Mouse (Mus musculus) heart, adult 2 months (tissue): ENCODE data around the gene Wdr4. TPM values are rescaled to one million over a fixed set of nuclear protein-coding genes. Genes with fewer than 3 reads are reported as not detected.

Experiments used
- DNase-seq, 2 experiments: peaks; one replicate each; pipeline ENCODE4 v3.0.0; 2021
- H3K27ac ChIP-seq: fragments of 200-600 bp; 2 replicates; pipeline ENCODE4 v1.8.1; 2022
- H3K27me3 ChIP-seq: fragments of 200-500 bp; 2 replicates; pipeline ENCODE4 v1.6.1; 2012; ENCODE audit warnings: mild to moderate bottlenecking, low read length, inconsistent platforms, mixed read lengths; ENCODE audit not compliant: control insufficient read depth, insufficient read depth
- H3K36me3 ChIP-seq: fragments of 200-500 bp; 2 replicates; pipeline ENCODE4 v1.6.1; 2012; ENCODE audit warnings: low read length, inconsistent platforms; ENCODE audit not compliant: control insufficient read depth, insufficient read depth
- H3K4me1 ChIP-seq: fragments of 200-500 bp; 2 replicates; pipeline ENCODE4 v1.6.1; 2011; ENCODE audit warnings: low read length; ENCODE audit not compliant: control insufficient read depth, insufficient read depth
- H3K4me3 ChIP-seq: fragments of 200-600 bp; 2 replicates; pipeline ENCODE4 v1.8.1; 2022
- H3K79me2 ChIP-seq: fragments of 200-500 bp; replicated peaks from 2 replicates; pipeline ENCODE4 v1.6.1; 2012; ENCODE audit warnings: mild to moderate bottlenecking, inconsistent platforms, low read length, moderate library complexity, mixed read lengths; ENCODE audit not compliant: control insufficient read depth, insufficient read depth
- H3K9ac ChIP-seq: fragments of 200-500 bp; 2 replicates; pipeline ENCODE4 v1.6.1; 2012; ENCODE audit warnings: low read depth, mild to moderate bottlenecking, control low read depth, inconsistent platforms, low read length, mixed read lengths
- CTCF ChIP-seq: fragments of 200-600 bp; IDR thresholded peaks from 2 replicates; pipeline ENCODE4 v1.8.1; 2022; ENCODE audit warnings: antibody characterized with exemption, mild to moderate bottlenecking, moderate library complexity
- EP300 ChIP-seq: fragments of 200-500 bp; IDR thresholded peaks from 2 replicates; pipeline ENCODE4 v1.6.1; 2011; ENCODE audit warnings: low read depth, low read length, control low read depth; ENCODE audit not compliant: insufficient read depth
- POLR2A ChIP-seq: fragments of 200-500 bp; IDR thresholded peaks from 2 replicates; pipeline ENCODE4 v1.6.1; 2011; ENCODE audit warnings: mild to moderate bottlenecking, low read depth, low read length, control low read depth; ENCODE audit not compliant: insufficient read depth
- WGBS: fragments of 180-500 bp; shearing (Covaris S2); methylation state at CpG from one replicate; pipeline ENCODE4 v1.1.7; 2018; 5-methylcytosine and 5-hydroxymethylcytosine counted together
- intact Hi-C: fragments of 180-260 bp; cut with DNase I; formaldehyde crosslinking; loops from one replicate; pipeline ENCODE4 v1.15.1; 2025
- polyA plus RNA-seq: library from polyadenylated mRNA; depleted of rRNA; stranded (reverse); fragments of >200 nt; gene quantifications from 2 replicates; pipeline ENCODE4 v1.2.3, GENCODE M21; 2012
- total RNA-seq, 2 experiments: library from RNA; stranded (reverse); gene quantifications; 2 replicates each; pipeline ENCODE4 v1.2.3; 2021

Wdr4 gene
- total and polyA plus RNA-seq, 3 experiments = 5.2 to 9.9 (median 5.6) TPM

GRCm38 (mm10) chr17:31456723-31457567 lies 62.8 kb downstream of the Wdr4 start:
- Histone ChIP-seq H3K36me3 (no peaks in the 10 kb centered on the region), H3K79me2 (no peaks in the 10 kb centered on the region), H3K4me1 (peaks cover 5% of the 10 kb centered on the region), H3K9ac (no peak overlapping the region), H3K27ac (no peak overlapping the region), H3K27me3 (no peaks in the 10 kb centered on the region), H3K4me3 (no peak overlapping the region)
- DNase-seq = peak; percentile 34 to 59
- intact Hi-C loops = loop anchor here (5.0 kb wide), 1 partner anchor 35 kb away; no protein-coding TSS in a partner anchor
- no peak for TF ChIP-seq POLR2A
- no peak for TF ChIP-seq CTCF
- TF ChIP-seq EP300 = no peak
- 64% methylated on average over 18 of the region's 18 CpGs for WGBS

DNA sequence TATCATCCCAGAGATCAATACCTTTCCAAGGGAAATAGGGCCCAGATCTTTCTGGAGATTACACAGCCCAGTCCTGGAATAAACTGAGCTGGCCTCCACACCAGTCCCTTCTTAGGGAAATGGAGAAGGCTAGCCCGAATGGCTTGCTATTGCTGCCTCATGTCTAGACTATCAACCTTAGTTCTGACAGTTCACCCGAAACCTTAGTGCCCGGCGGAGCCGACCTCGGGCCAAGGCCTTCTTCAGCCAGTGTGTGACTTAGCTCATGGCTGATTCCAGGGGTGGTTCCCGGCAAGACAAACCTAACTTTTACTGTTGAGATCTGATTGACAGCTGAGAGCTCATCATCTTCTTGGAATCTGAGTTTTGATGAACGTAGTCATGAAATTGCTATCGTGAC lies 65.7 kb downstream of the Wdr4 start:
- H3K79me2 ChIP-seq = no peaks in the 10 kb centered on the region
- H3K27me3 ChIP-seq = no peaks in the 10 kb centered on the region
- TF ChIP-seq POLR2A (no peak), EP300 (no peak), CTCF (no peak)
- no peaks in the 10 kb centered on the region for H3K36me3 ChIP-seq
- intact Hi-C loops = no loop called here
- H3K27ac ChIP-seq = peak overlapping the region; percentile 9; the same call in 1 of the 2 replicates
- H3K9ac ChIP-seq = no peak overlapping the region
- no peak overlapping the region for H3K4me3 ChIP-seq
- 90% methylated on average over 9 of the region's 9 CpGs for WGBS
- no peak for DNase-seq
- H3K4me1 ChIP-seq = peaks cover 5% of the 10 kb centered on the region

GRCm38 (mm10) chr17:31453476-31453875 lies 66.3 kb downstream of the Wdr4 start:
- DNase-seq = peak in 1 of 2 experiments; percentile 30
- Histone ChIP-seq H3K4me1 (peaks cover 5% of the 10 kb centered on the region), H3K27ac (no peak overlapping the region; the same call in 1 of the 2 replicates), H3K27me3 (no peaks in the 10 kb centered on the region), H3K79me2 (no peaks in the 10 kb centered on the region), H3K4me3 (no peak overlapping the region), H3K9ac (no peak overlapping the region), H3K36me3 (no peaks in the 10 kb centered on the region)
- intact Hi-C loops = no loop called here
- no peak for TF ChIP-seq POLR2A
- no peak for TF ChIP-seq EP300
- no peak for TF ChIP-seq CTCF
- whole genome bisulfite sequencing = 66% methylated on average over 3 of the region's 3 CpGs

- no peak for DNase-seq
- TF ChIP-seq EP300 (no peak), CTCF (no peak), POLR2A (no peak)
- H3K27ac ChIP-seq = no peak overlapping the region; the same call in 1 of the 2 replicates
These were observed 67.0 kb downstream of the Wdr4 start for GRCm38 (mm10) chr17:31452816-31453215.

DNA sequence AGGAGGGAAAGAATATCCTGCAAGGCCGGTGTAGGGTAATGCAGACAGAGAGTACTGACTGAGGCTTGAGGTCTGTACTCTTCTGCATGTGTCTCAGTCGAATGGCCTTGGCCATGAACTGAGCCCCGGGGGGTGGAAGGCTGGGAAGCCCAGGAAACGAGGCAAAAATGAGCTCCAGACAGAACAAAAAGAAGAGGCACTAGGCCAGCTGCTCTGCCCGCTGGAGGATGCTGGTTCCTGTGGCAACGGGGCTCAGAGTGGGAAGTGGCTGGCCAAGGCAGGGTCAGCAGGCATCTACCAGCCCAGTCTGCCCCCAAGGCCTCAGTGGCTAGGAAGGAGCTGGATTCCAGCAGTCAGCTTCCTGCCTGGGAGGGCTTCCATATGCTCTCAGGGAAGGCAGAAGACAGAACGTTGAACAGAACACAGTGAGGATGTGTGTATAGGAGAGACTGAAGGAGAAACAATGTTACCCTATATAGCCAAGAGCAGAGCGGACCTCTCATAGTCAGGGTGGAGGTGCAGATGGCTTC lies 68.5 kb downstream of the Wdr4 start:
- H3K36me3 ChIP-seq = no peaks in the 10 kb centered on the region
- 51% methylated on average over 8 of the region's 8 CpGs for WGBS
- no peak overlapping the region for H3K4me3 ChIP-seq
- no peak overlapping the region for H3K9ac ChIP-seq
- intact Hi-C loops = no loop called here
- TF ChIP-seq CTCF (no peak), POLR2A (no peak), EP300 (no peak)
- no peaks in the 10 kb centered on the region; the same call in 1 of the 2 replicates for H3K4me1 ChIP-seq
- no peak for DNase-seq
- H3K79me2 ChIP-seq = no peaks in the 10 kb centered on the region
- H3K27ac ChIP-seq = no peak overlapping the region
- no peaks in the 10 kb centered on the region for H3K27me3 ChIP-seq

More at GRCm38 (mm10) chr17:31452816-31453215, 67.0 kb downstream of the Wdr4 start:
- Histone ChIP-seq H3K4me1 (peaks cover 5% of the 10 kb centered on the region), H3K9ac (no peak overlapping the region), H3K4me3 (no peak overlapping the region), H3K27me3 (no peaks in the 10 kb centered on the region), H3K36me3 (no peaks in the 10 kb centered on the region), H3K79me2 (no peaks in the 10 kb centered on the region)
- 66% methylated on average over 2 of the region's 2 CpGs for WGBS
- intact Hi-C loops = no loop called here

DNA sequence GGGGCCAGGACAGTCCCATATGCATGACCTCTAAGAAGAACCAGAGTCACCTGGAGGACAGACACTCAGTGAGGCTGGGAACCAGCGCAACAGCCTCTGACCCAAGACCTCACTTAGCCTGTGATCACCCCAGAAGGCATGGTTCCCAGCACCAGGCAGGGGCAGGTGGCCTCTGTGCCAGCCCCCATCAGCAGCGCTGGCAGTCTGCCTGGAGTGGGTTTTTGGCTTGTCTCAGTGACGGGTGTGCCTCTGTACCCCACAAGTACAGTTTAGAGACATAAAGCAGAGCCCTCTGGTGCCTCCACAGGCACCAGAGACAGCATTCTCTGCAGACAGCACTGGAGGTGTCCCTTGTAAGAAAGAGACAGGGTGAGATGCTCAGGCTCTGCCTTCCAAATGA lies 69.6 kb downstream of the Wdr4 start:
- H3K79me2 ChIP-seq = no peaks in the 10 kb centered on the region
- WGBS = 71% methylated on average over 3 of the region's 3 CpGs

More for the DNA sequence above, 69.6 kb downstream of the Wdr4 start:
- no peak for DNase-seq
- no peak for TF ChIP-seq CTCF
- TF ChIP-seq EP300 = no peak
- TF ChIP-seq POLR2A = no peak
- H3K36me3 ChIP-seq = no peaks in the 10 kb centered on the region
- peaks cover 2% of the 10 kb centered on the region for H3K4me1 ChIP-seq
- H3K4me3 ChIP-seq = no peak overlapping the region
- H3K9ac ChIP-seq = no peak overlapping the region
- no peak overlapping the region for H3K27ac ChIP-seq
- H3K27me3 ChIP-seq = no peaks in the 10 kb centered on the region
- intact Hi-C loops = no loop called here
